Mouse (Mus musculus) liver, postnatal 0 days (tissue): ENCODE results near the gene Ptpre. TPM values are rescaled to one million over a fixed set of nuclear protein-coding genes. Genes with fewer than 3 reads are reported as not detected.

Source experiments
- ATAC-seq: fragments of 200-750 bp; cut with Nextera tagmentation; 2 replicates; pipeline ENCODE4 v1.8.0; 2017; ENCODE audit warnings: mild to moderate bottlenecking, moderate library complexity
- DNase-seq: peaks from one replicate; pipeline ENCODE4 v3.0.0-alpha.2; 2016
- H3K27ac ChIP-seq: fragments of 300-500 bp; sonication (generic); 2 replicates; pipeline ENCODE4 v1.5.1; 2014; ENCODE audit warnings: antibody characterized with exemption, moderate library complexity, mild to moderate bottlenecking, low read depth
- H3K27me3 ChIP-seq: fragments of 300-500 bp; sonication (generic); 2 replicates; pipeline ENCODE4 v1.6.1; 2014; ENCODE audit warnings: low read length, control low read depth, mixed read lengths; ENCODE audit not compliant: insufficient read depth
- H3K36me3 ChIP-seq: fragments of 300-500 bp; sonication (generic); replicated peaks from 2 replicates; pipeline ENCODE4 v1.6.1; 2014; ENCODE audit warnings: mild to moderate bottlenecking, control low read depth, low read length, moderate library complexity, mixed read lengths; ENCODE audit not compliant: insufficient read depth
- H3K4me1 ChIP-seq: fragments of 300-500 bp; sonication (generic); 2 replicates; pipeline ENCODE4 v1.6.1; 2014; ENCODE audit warnings: antibody characterized with exemption, mild to moderate bottlenecking, control low read depth; ENCODE audit not compliant: insufficient read depth
- H3K4me2 ChIP-seq: fragments of 300-500 bp; sonication (generic); 2 replicates; pipeline ENCODE4 v1.6.1; 2014; ENCODE audit warnings: low read depth, mild to moderate bottlenecking, low read length, moderate library complexity, mixed read lengths
- H3K4me3 ChIP-seq: fragments of 300-500 bp; sonication (generic); 2 replicates; pipeline ENCODE4 v1.5.1; 2014; ENCODE audit warnings: low read depth, low read length
- H3K9ac ChIP-seq: fragments of 300-500 bp; sonication (generic); replicated peaks from 2 replicates; pipeline ENCODE4 v1.6.1; 2014; ENCODE audit warnings: mild to moderate bottlenecking, moderate library complexity
- H3K9me3 ChIP-seq: fragments of 300-500 bp; sonication (generic); 2 replicates; pipeline ENCODE4 v1.6.1; 2016; ENCODE audit warnings: mild to moderate bottlenecking, control low read depth, low read length, mixed read lengths
- CTCF ChIP-seq: sonication (generic); IDR thresholded peaks from 2 replicates; pipeline ENCODE4 v1.5.1; 2016; ENCODE audit warnings: antibody characterized with exemption, low read depth
- EP300 ChIP-seq: IDR thresholded peaks from 2 replicates; pipeline ENCODE4 v1.6.1; 2016; ENCODE audit warnings: antibody characterized with exemption, low read depth, mild to moderate bottlenecking
- WGBS: fragments of 180-500 bp; shearing (Covaris S2); extraction: QIAGEN DNeasy Blood & Tissue Kit; methylation state at CpG from one replicate; pipeline ENCODE4 v1.1.7; 2014; ENCODE audit not compliant: insufficient replicate concordance; 5-methylcytosine and 5-hydroxymethylcytosine counted together
- polyA plus RNA-seq: library from polyadenylated mRNA; unstranded; fragments of >200 nt; fragmentation: Nextera tagmentation; extraction: Ambion mirVana; gene quantifications from 2 replicates; pipeline ENCODE4 v1.2.1, GENCODE M21; 2015

The Ptpre gene
- polyA plus RNA-seq, 1 experiment from 2014 or later = 3.9 TPM

DNA sequence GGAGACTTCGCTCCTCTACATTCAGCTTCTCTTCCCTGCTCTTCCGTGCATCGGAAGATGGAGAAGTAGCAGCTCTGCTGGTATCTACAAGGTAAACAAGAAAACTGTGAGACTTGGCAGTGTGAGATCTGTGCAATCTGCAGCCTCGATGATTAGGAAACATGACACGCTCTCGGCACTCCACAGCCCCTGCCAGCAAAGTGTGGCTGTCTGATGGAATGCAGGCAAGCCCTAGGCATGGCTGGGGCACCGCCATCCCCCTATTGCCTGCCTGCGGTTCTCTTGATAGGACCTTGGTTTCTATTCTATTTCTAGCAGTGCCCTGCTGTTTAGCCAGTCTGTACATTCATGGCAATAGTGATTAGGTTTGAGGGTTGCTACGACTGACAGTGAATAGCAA lies 59.7 kb downstream of the Ptpre start:
- no peaks in the 10 kb centered on the region for H3K9me3 ChIP-seq
- ATAC-seq (peak; percentile 75), DNase-seq (peak; percentile 40)
- no peaks in the 10 kb centered on the region for H3K27me3 ChIP-seq
- TF ChIP-seq CTCF (no peak), EP300 (peak; percentile 66)
- H3K27ac ChIP-seq = peak overlapping the region; percentile 82
- H3K36me3 ChIP-seq = no peaks in the 10 kb centered on the region
- peak overlapping the region; percentile 41 for H3K4me2 ChIP-seq
- no peak overlapping the region for H3K9ac ChIP-seq
- peaks cover 61% of the 10 kb centered on the region for H3K4me1 ChIP-seq
- WGBS = 18% methylated on average over 9 of the region's 9 CpGs
- no peak overlapping the region for H3K4me3 ChIP-seq

DNA sequence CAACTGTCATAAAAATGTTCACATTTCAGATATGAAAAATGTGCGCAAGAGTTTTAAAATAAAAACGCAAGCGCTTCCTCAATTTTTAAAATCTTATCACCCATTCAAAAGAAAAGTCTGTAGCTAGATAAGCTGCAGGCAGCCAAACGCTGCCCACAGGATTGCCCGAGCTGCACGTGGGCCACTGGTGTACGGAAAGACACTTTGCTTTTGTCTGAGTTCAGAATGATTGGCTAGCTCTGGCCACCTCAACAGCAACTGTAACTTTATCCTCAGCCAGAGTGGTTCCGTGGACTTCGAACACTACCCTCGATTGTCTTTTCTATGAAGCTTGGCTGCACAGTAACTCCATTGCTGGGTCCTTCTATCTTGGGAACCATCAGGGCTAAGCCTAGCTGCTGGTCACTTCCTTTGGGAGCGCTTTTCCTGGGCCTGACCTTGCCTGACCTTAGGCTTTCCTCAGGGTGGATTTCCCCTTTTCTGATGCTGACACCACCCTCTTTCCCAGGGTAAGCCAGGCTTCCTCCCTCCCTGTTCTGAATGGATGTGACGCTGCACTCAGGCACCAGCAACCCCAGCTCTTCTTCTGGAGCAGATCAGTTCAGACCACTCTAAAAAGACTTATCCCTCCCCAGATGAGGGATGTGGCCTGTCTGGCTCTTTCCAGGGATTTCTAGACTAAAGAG lies 60.5 kb downstream of the Ptpre start:
- ATAC-seq = peak; percentile 16; the same call in 1 of the 2 replicates
- H3K4me3 ChIP-seq = no peak overlapping the region
- peak overlapping the region; percentile 82 for H3K27ac ChIP-seq
- H3K9me3 ChIP-seq = no peaks in the 10 kb centered on the region
- peak overlapping the region; percentile 41; the same call in 1 of the 2 replicates for H3K4me2 ChIP-seq
- TF ChIP-seq CTCF (no peak), EP300 (peak; percentile 75)
- no peaks in the 10 kb centered on the region for H3K27me3 ChIP-seq
- 22% methylated on average over 12 of the region's 12 CpGs for WGBS
- DNase-seq = no peak
- peaks cover 62% of the 10 kb centered on the region for H3K4me1 ChIP-seq
- no peaks in the 10 kb centered on the region for H3K36me3 ChIP-seq
- H3K9ac ChIP-seq = 0 out of 2 replicates have a peak overlapping the region, but pooled peaks have one; percentile 3

- Histone ChIP-seq H3K4me2 (peak overlapping the region; percentile 33; the same call in 1 of the 2 replicates), H3K27me3 (no peaks in the 10 kb centered on the region), H3K4me1 (peaks cover 68% of the 10 kb centered on the region), H3K9ac (no peak overlapping the region; the same call in 1 of the 2 replicates), H3K27ac (peak overlapping the region; percentile 82), H3K9me3 (no peaks in the 10 kb centered on the region), H3K4me3 (no peak overlapping the region), H3K36me3 (no peaks in the 10 kb centered on the region)
- ATAC-seq (peak; percentile 51), DNase-seq (peak; percentile 47)
- 25% methylated on average over 7 of the region's 7 CpGs for WGBS
- TF ChIP-seq CTCF = no peak
- peak; percentile 95 for TF ChIP-seq EP300
Observed at GRCm38 (mm10) chr7:135598303-135598855, 61.1 kb downstream of the Ptpre start.

DNA sequence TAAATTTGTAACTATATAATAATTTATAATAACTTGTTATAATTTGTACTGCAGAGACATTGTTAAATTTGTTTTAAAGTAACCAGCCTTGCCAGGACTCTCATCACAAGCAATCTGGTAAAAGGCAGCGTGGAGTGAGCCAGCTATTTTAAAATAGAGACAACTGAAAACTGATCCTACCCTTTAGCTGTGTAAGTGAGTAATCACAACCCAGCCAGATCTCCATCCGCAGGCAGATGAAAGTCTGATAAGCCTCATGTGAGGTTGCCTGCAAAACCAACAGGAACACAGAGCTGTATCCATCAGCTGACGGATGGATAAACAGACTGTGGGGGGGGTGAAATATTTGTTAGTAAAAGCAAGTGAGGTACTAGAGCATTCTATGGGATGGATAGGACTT lies 62.8 kb downstream of the Ptpre start:
- 43% methylated on average over 3 of the region's 3 CpGs for WGBS
- DNase-seq = no peak
- no peak overlapping the region for H3K4me2 ChIP-seq
- no peak overlapping the region for H3K27ac ChIP-seq
- H3K9ac ChIP-seq = no peak overlapping the region
- H3K36me3 ChIP-seq = no peaks in the 10 kb centered on the region
- H3K4me3 ChIP-seq = no peak overlapping the region
- no peaks in the 10 kb centered on the region for H3K9me3 ChIP-seq
- no peaks in the 10 kb centered on the region for H3K27me3 ChIP-seq
- H3K4me1 ChIP-seq = peaks cover 62% of the 10 kb centered on the region
- no peak for ATAC-seq
- TF ChIP-seq CTCF = no peak
- TF ChIP-seq EP300 = peak; percentile 29; the same call in 1 of the 2 replicates

GRCm38 (mm10) chr7:135601607-135602006 lies 64.3 kb downstream of the Ptpre start:
- peaks cover 57% of the 10 kb centered on the region for H3K4me1 ChIP-seq
- H3K27me3 ChIP-seq = no peaks in the 10 kb centered on the region
- no peak overlapping the region for H3K9ac ChIP-seq
- WGBS = 45% methylated on average over 8 of the region's 8 CpGs
- no peak overlapping the region for H3K4me3 ChIP-seq
- no peaks in the 10 kb centered on the region for H3K36me3 ChIP-seq
- 0 out of 2 replicates have a peak overlapping the region, but pooled peaks have one; percentile 28 for H3K4me2 ChIP-seq
- peak overlapping the region; percentile 71 for H3K27ac ChIP-seq
- no peak for TF ChIP-seq CTCF
- peak; percentile 89 for TF ChIP-seq EP300
- peak; percentile 52 for DNase-seq
- H3K9me3 ChIP-seq = no peaks in the 10 kb centered on the region
- ATAC-seq = peak; percentile 68

GRCm38 (mm10) chr7:135602265-135602664 lies 65.0 kb downstream of the Ptpre start:
- 60% methylated on average over 6 of the region's 6 CpGs for WGBS
- Histone ChIP-seq H3K9me3 (no peaks in the 10 kb centered on the region), H3K4me2 (no peak overlapping the region), H3K27me3 (no peaks in the 10 kb centered on the region), H3K9ac (no peak overlapping the region; the same call in 1 of the 2 replicates), H3K4me1 (peaks cover 51% of the 10 kb centered on the region), H3K36me3 (no peaks in the 10 kb centered on the region), H3K27ac (peak overlapping the region; percentile 71), H3K4me3 (no peak overlapping the region)
- ATAC-seq = no peak
- TF ChIP-seq CTCF = no peak
- no peak for TF ChIP-seq EP300
- DNase-seq = no peak
